Mouse (Mus musculus): Measurements from ENCODE around the gene Mrpl52.

The Mrpl52 gene

GRCm38 (mm10) chr14:54464293-54465005 lies 37.7 kb downstream of the Mrpl52 start:
- peak; percentile 22 to 43 for DNase-seq (ENCODE audit: low read depth in 1 of 2, low spot score in 2 of 2)

GRCm38 (mm10) chr14:54471467-54471866 lies 44.8 kb downstream of the Mrpl52 start:
- no peak for DNase-seq (ENCODE audit: low read depth in 1 of 2, low spot score in 2 of 2)

- DNase-seq (ENCODE audit: low read depth in 1 of 2, low spot score in 2 of 2), result no peak
These were observed 46.0 kb downstream of the Mrpl52 start for GRCm38 (mm10) chr14:54472671-54473070.

DNA sequence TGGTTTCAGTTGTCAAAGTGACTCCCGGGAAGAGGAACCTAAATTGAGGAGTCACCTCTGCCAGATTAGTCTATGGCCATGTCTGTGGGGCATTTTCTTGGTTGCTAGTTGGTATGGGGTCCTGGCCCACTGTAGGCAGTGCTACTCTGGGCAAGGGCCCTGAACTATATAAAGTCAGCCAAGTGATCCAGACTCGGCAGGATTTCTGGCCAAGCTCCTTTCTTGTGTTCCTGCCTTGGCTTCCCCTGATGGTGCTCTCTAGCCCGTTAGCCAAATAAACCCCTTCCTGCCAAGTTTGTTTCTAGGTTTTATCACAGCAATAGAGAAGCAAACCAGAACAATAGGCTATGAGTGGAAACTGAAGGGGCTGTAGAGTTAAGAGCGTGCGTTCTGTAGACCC lies 48.0 kb downstream of the Mrpl52 start:
- DNase-seq (ENCODE audit: low read depth in 1 of 2, low spot score in 2 of 2), result no peak

DNA sequence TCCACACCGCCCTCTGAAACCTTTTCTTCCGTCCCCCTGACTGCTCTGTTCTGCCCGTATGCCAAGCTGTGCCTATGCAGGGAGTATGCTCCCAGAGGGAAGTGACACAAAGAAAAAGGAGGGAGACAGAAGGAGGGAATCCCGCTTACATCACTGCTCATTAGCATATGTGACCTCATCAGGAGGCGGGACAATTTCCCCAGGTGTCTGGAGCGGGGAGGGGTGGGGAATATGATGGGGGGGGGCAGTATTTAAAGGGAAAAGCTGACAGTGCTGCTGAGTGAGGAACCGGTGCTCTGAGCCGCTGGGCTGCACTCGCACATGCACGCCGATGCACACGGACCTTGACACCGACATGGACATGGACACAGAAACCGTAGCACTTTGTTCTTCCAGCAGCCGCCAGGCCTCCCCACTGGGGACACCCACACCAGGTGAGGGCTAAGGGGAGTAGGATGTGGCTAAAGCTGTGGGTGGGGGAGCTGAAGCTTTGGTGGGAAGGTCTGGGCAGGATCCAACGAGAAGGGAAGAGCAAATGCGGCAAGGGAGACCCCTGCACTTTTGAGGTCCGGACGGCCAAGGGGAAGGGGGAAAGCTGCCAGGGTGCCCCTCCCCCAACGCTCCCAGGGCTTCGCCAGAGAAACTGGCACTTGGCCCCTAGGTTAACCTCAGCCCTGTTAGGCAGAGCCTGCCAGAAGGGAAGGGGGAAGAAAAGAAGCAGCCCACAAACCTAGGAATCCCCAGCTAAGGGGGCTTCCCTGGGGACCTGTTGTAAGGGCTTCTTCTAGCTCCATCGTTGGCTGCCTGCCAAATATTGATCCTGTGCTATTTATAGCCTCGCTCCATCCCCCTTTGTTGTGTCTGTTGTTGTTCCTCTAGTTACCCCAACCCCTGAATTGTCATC lies 49.5 kb downstream of the Mrpl52 start, which contains the start of gene Rem2:
Gene Rem2, plus strand, starts transcription at position 160 of the 904 bp plus-strand sequence.
- no peak for DNase-seq (ENCODE audit: low read depth in 1 of 2, low spot score in 2 of 2)

DNA sequence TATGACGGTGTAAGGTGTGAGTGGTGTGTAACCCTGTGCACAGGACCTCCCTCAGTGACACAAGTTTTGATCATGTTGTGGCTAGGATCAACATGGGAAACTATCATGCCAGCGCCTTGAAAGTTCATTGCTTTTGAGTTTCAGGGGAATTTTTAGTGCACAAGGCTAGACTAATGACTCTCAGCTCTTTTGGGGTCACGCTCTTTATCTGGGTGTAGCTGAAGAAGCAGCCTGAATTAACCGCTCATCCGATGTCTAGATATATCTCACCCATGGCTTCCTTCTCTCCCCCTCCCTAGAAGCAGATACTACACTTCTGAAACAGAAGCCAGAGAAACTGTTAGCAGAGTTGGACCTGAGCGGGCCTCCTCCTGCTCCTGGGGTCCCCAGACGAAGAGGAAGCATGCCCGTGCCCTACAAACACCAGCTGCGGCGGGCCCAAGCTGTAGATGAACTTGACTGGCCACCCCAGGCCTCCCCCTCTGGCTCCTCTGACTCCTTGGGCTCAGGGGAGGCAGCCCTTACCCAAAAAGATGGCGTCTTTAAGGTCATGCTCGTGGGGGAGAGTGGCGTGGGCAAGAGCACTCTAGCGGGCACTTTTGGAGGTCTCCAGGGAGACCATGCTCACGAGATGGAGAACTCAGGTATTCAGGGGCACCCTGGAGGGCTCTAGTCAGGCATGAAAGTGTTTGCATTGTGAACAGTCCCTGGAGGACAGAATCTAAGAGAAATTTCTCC lies 50.6 kb downstream of the Mrpl52 start:
- no peak for DNase-seq (ENCODE audit: low read depth in 1 of 2, low spot score in 2 of 2)

All from monocyte, adult 2 months (primary cell).